Mouse (Mus musculus): ENCODE measurements at regions not wholly inside any gene's neighbourhood (a gene's known extent, or its start where the extent isn't known, plus 50 kb on each side); places are given as distances from the start of the nearest gene placed in this dataset.
A peak's percentile ranks its signal among the peaks of the same experiment; 100 is the strongest.

- peak; percentile 37 for DNase-seq (ENCODE audit: low read depth, low spot score)
Measured at GRCm38 (mm10) chr11:113178375-113178774, 396.4 kb downstream of the Sox9 start.

- DNase-seq (ENCODE audit: low read depth, low spot score) = no peak
Measured at GRCm38 (mm10) chr11:113180008-113180407, 398.0 kb downstream of the Sox9 start.

GRCm38 (mm10) chr11:113182083-113182861 lies 400.2 kb downstream of the Sox9 start:
- DNase-seq (ENCODE audit: low read depth, low spot score) = peak; percentile 40

- peak; percentile 46 for DNase-seq (ENCODE audit: low read depth, low spot score)
Measured at GRCm38 (mm10) chr11:113183556-113183955, 401.5 kb downstream of the Sox9 start.

- DNase-seq (ENCODE audit: low read depth, low spot score) = peak; percentile 40
Measured at GRCm38 (mm10) chr11:113184095-113184494, 402.1 kb downstream of the Sox9 start.

- no peak for DNase-seq (ENCODE audit: low read depth, low spot score)
Measured at GRCm38 (mm10) chr11:113187407-113187806, 405.4 kb downstream of the Sox9 start.

GRCm38 (mm10) chr11:113188263-113188920 lies 406.4 kb downstream of the Sox9 start:
- peak; percentile 90 for DNase-seq (ENCODE audit: low read depth, low spot score)

- DNase-seq (ENCODE audit: low read depth, low spot score) = no peak
Measured at GRCm38 (mm10) chr11:113190006-113190405, 408.0 kb downstream of the Sox9 start.

GRCm38 (mm10) chr11:113190520-113190919 lies 408.5 kb downstream of the Sox9 start:
- no peak for DNase-seq (ENCODE audit: low read depth, low spot score)

GRCm38 (mm10) chr11:113191006-113191405 lies 409.0 kb downstream of the Sox9 start:
- DNase-seq (ENCODE audit: low read depth, low spot score) = no peak

- peak; percentile 90 for DNase-seq (ENCODE audit: low read depth, low spot score)
Measured at GRCm38 (mm10) chr11:113192086-113192856, 410.2 kb downstream of the Sox9 start.

GRCm38 (mm10) chr11:113194144-113194827 lies 412.3 kb downstream of the Sox9 start:
- DNase-seq (ENCODE audit: low read depth, low spot score) = no peak

Measured in brain, adult 2 months (tissue).